ENCODE assay signal across 21 mouse cellular contexts in genomic region chr11:20637060-20637459, GRCm38 (mm10).
DNase-seq lines count a peak whose midpoint lies in the region; ATAC-seq lines count a peak whose summit lies in the region.
"Had no signal": no experiment of that assay in that cellular context is flagged by ENCODE, and none has a peak within 500 bp of the region (broad histone marks: within the 10 kb centered on the region; RNA-seq: fewer than 3 reads in every experiment).

No protein-coding gene starts in this region.

- peak overlapping the region; percentile 100 for H3K4me3 ChIP-seq in erythroblast, embryonic 14.5 days (replicated peaks)
- no peak overlapping the region for H3K4me3 ChIP-seq in liver, embryonic 13.5 days (replicated peaks)
- H3K4me3 ChIP-seq in liver, embryonic 16.5 days (ENCODE audit: low read depth, low read length) = no peak overlapping the region
- H3K4me3 ChIP-seq: forebrain, embryonic 12.5 days; forebrain, embryonic 15.5 days; hindbrain, embryonic 12.5 days; hindbrain, embryonic 15.5 days had no signal

- no peak for DNase-seq in liver, embryonic 13.5 days
- no peak for DNase-seq in liver
- no peak for DNase-seq in right cerebral cortex, postnatal 10 days (ENCODE audit: low spot score in 2 of 2)
- DNase-seq: adrenal gland, postnatal 10 days; adrenal gland, postnatal 36 days; cerebellum, adult 18-20 months; cerebellum, adult 9-10 months; cerebellum, postnatal 14 days; gastrocnemius, postnatal 25 days; heart, adult 18-20 months had no signal

- H3K27me3 ChIP-seq in erythroblast, embryonic 14.5 days (ENCODE audit: control insufficient read depth) = no peaks in the 10 kb centered on the region
- H3K27me3 ChIP-seq in liver, embryonic 13.5 days = no peaks in the 10 kb centered on the region
- H3K27me3 ChIP-seq in liver, embryonic 16.5 days (ENCODE audit: control insufficient read depth, insufficient read depth, low read depth, low read length) = no peaks in the 10 kb centered on the region
- H3K27me3 ChIP-seq: CH12.LX; forebrain, embryonic 12.5 days; forebrain, embryonic 15.5 days; hindbrain, embryonic 12.5 days; hindbrain, embryonic 15.5 days; Patski had no signal

- ATAC-seq in erythroblast, adult 5-6 weeks (replicated peaks; ENCODE audit: low FRiP score, poor library complexity, severe bottlenecking) = no peak
- ATAC-seq in liver, embryonic 13.5 days (ENCODE audit: low read depth) = no peak
- no peak for ATAC-seq in liver, embryonic 16.5 days (ENCODE audit: low read depth)
- ATAC-seq: forebrain, embryonic 15.5 days; Patski had no signal

- H3K9ac ChIP-seq in liver, embryonic 13.5 days = peak overlapping the region; percentile 99; the same call in 1 of the 2 replicates
- H3K9ac ChIP-seq in liver, embryonic 16.5 days (ENCODE audit: low read depth, low read length) = peak overlapping the region; percentile 40; the same call in 1 of the 2 replicates
- H3K9ac ChIP-seq: forebrain, embryonic 12.5 days; forebrain, embryonic 15.5 days; hindbrain, embryonic 12.5 days; hindbrain, embryonic 15.5 days had no signal

- H3K36me3 ChIP-seq in erythroblast, embryonic 14.5 days (ENCODE audit: control insufficient read depth) = peaks cover 9% of the 10 kb centered on the region
- H3K36me3 ChIP-seq in liver, embryonic 13.5 days = no peaks in the 10 kb centered on the region
- H3K36me3 ChIP-seq in liver, embryonic 16.5 days (ENCODE audit: control insufficient read depth, insufficient read depth) = no peaks in the 10 kb centered on the region
- H3K36me3 ChIP-seq: forebrain, embryonic 12.5 days; forebrain, embryonic 15.5 days; G1E; heart, embryonic 10.5 days; hindbrain, embryonic 12.5 days; hindbrain, embryonic 15.5 days had no signal

- H3K9me3 ChIP-seq in erythroblast, embryonic 14.5 days (ENCODE audit: control insufficient read depth, low read length) = no peaks in the 10 kb centered on the region
- H3K9me3 ChIP-seq in liver, embryonic 13.5 days (replicated peaks) = no peaks in the 10 kb centered on the region
- H3K9me3 ChIP-seq in liver, embryonic 16.5 days (replicated peaks; ENCODE audit: control insufficient read depth, low read length) = no peaks in the 10 kb centered on the region
- H3K9me3 ChIP-seq: forebrain, embryonic 12.5 days; forebrain, embryonic 15.5 days; G1E; heart, embryonic 10.5 days; hindbrain, embryonic 12.5 days; hindbrain, embryonic 15.5 days had no signal

- H3K4me1 ChIP-seq in erythroblast, embryonic 14.5 days (ENCODE audit: control insufficient read depth) = peaks cover 80% of the 10 kb centered on the region
- H3K4me1 ChIP-seq in liver, embryonic 13.5 days (replicated peaks) = peaks cover 85% of the 10 kb centered on the region
- peaks cover 59% of the 10 kb centered on the region for H3K4me1 ChIP-seq in liver, embryonic 16.5 days (ENCODE audit: control insufficient read depth, low read depth, low read length)

- peak overlapping the region; percentile 100 for H3K27ac ChIP-seq in liver, embryonic 13.5 days
- peak overlapping the region; percentile 63; the same call in 1 of the 2 replicates for H3K27ac ChIP-seq in liver, embryonic 16.5 days (ENCODE audit: low read length)
- H3K27ac ChIP-seq: forebrain, embryonic 12.5 days; forebrain, embryonic 15.5 days; hindbrain, embryonic 12.5 days; hindbrain, embryonic 15.5 days had no signal

- peak overlapping the region; percentile 84 for H3K4me2 ChIP-seq in liver, embryonic 13.5 days
- 0 out of 2 replicates have a peak overlapping the region, but pooled peaks have one; percentile 7 for H3K4me2 ChIP-seq in liver, embryonic 16.5 days (ENCODE audit: low read depth, low read length)
- H3K4me2 ChIP-seq: forebrain, embryonic 12.5 days; forebrain, embryonic 15.5 days; hindbrain, embryonic 12.5 days; hindbrain, embryonic 15.5 days had no signal
